Mouse (Mus musculus) hindbrain, embryonic 15.5 days (tissue): ENCODE data around the gene Cd177. TPM values are rescaled to one million over a fixed set of nuclear protein-coding genes. Genes with fewer than 3 reads are reported as not detected.
A peak's percentile ranks its signal among the peaks of the same experiment; 100 is the strongest.
"Not testable (repeated sequence)": the region's sequence is repeated elsewhere in the genome, so short reads cannot be mapped to it uniquely, and the experiment has no call there.

Source experiments
- ATAC-seq: fragments of 200-750 bp; cut with Nextera tagmentation; 2 replicates; pipeline ENCODE4 v1.8.0; 2017; ENCODE audit warnings: low read depth, moderate number of reproducible peaks, moderate TSS enrichment; ENCODE audit not compliant: low FRiP score
- H3K27ac ChIP-seq: fragments of 300-500 bp; sonication (generic); replicated peaks from 2 replicates; pipeline ENCODE4 v1.5.1; 2015; ENCODE audit warnings: mild to moderate bottlenecking, inconsistent platforms
- H3K27me3 ChIP-seq: fragments of 300-500 bp; sonication (generic); 2 replicates; pipeline ENCODE4 v1.6.1; 2015; ENCODE audit warnings: control low read depth, inconsistent platforms
- H3K36me3 ChIP-seq: fragments of 300-500 bp; sonication (generic); 2 replicates; pipeline ENCODE4 v1.6.1; 2015; ENCODE audit warnings: control low read depth, inconsistent platforms
- H3K4me1 ChIP-seq: fragments of 300-500 bp; sonication (generic); replicated peaks from 2 replicates; pipeline ENCODE4 v1.6.1; 2015; ENCODE audit warnings: control low read depth, inconsistent platforms
- H3K4me2 ChIP-seq: fragments of 300-500 bp; sonication (generic); 2 replicates; pipeline ENCODE4 v1.6.1; 2015; ENCODE audit warnings: moderate library complexity, mild to moderate bottlenecking, inconsistent platforms
- H3K4me3 ChIP-seq: fragments of 300-500 bp; sonication (generic); 2 replicates; pipeline ENCODE4 v1.5.1; 2015; ENCODE audit warnings: mild to moderate bottlenecking, inconsistent platforms
- H3K9ac ChIP-seq: fragments of 300-500 bp; sonication (generic); 2 replicates; pipeline ENCODE4 v1.6.1; 2015; ENCODE audit warnings: inconsistent platforms
- H3K9me3 ChIP-seq: fragments of 300-500 bp; sonication (generic); 2 replicates; pipeline ENCODE4 v1.6.1; 2016; ENCODE audit warnings: control low read depth, inconsistent platforms
- WGBS: fragments of 180-500 bp; shearing (Covaris S2); methylation state at CpG from one replicate; pipeline ENCODE4 v1.1.7; 2015; 5-methylcytosine and 5-hydroxymethylcytosine counted together
- polyA plus RNA-seq: library from polyadenylated mRNA; unstranded; fragments of >200 nt; fragmentation: Nextera tagmentation; extraction: Ambion mirVana; gene quantifications from 2 replicates; pipeline ENCODE4 v1.2.1, GENCODE M21; 2015

Gene Cd177
- polyA plus RNA-seq, 1 experiment from 2014 or later: 0.49 TPM

DNA sequence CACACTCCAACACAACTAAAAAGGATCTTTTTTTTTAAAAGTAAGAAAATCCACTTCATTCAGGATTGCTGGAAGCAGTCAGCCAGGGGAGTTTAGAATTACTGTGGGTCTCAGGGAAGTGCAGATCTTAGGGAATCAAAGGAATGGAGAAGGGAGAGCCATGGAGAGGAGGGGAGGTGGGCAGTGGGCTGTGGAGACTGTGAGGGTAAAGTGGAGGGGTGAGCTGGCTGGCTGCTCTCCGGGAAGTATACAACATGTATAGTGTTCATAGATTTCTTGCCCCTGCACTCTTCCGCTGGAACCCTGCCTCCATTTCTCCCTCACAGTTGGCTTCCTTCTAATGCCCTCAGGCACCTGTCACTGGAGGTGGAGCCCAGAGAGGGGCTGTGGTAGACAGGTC, 8.5 kb downstream of the Cd177 start:
- ATAC-seq: no peak
- H3K36me3 ChIP-seq: no peaks in the 10 kb centered on the region
- 87% methylated on average over 2 of the region's 2 CpGs for WGBS
- H3K9ac ChIP-seq: no peak overlapping the region
- H3K4me2 ChIP-seq: no peak overlapping the region
- no peaks in the 10 kb centered on the region for H3K27me3 ChIP-seq
- no peak overlapping the region for H3K27ac ChIP-seq
- H3K4me3 ChIP-seq: no peak overlapping the region
- H3K4me1 ChIP-seq: peaks cover 11% of the 10 kb centered on the region; the same call in 1 of the 2 replicates
- H3K9me3 ChIP-seq: no peaks in the 10 kb centered on the region

DNA sequence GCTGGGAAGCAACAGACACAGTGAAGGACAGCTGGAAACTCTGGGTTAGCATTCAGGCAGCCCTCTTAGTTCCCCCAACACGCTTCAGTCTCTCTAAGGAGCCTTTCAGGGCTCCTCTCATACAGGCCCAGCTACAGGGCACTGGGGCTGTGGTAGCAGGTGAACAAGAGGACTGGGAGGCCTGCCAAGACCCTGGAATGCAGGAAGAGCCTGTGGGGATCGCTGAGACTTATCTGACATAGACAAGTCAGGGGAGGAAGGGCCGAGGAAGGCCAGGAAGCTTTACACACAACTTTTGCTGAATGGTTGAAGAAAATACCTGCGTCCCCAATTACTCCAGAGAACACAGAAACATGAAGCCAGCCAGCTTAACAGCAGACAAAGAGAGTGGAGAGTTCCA, 9.4 kb downstream of the Cd177 start:
- 51% methylated on average over 4 of the region's 4 CpGs for WGBS
- H3K27ac ChIP-seq: no peak overlapping the region
- H3K4me2 ChIP-seq: no peak overlapping the region
- H3K36me3 ChIP-seq: no peaks in the 10 kb centered on the region
- no peak overlapping the region for H3K4me3 ChIP-seq
- peaks cover 11% of the 10 kb centered on the region; the same call in 1 of the 2 replicates for H3K4me1 ChIP-seq
- peak; percentile 34; the same call in 1 of the 2 replicates for ATAC-seq
- no peaks in the 10 kb centered on the region for H3K9me3 ChIP-seq
- no peaks in the 10 kb centered on the region for H3K27me3 ChIP-seq
- no peak overlapping the region for H3K9ac ChIP-seq

DNA sequence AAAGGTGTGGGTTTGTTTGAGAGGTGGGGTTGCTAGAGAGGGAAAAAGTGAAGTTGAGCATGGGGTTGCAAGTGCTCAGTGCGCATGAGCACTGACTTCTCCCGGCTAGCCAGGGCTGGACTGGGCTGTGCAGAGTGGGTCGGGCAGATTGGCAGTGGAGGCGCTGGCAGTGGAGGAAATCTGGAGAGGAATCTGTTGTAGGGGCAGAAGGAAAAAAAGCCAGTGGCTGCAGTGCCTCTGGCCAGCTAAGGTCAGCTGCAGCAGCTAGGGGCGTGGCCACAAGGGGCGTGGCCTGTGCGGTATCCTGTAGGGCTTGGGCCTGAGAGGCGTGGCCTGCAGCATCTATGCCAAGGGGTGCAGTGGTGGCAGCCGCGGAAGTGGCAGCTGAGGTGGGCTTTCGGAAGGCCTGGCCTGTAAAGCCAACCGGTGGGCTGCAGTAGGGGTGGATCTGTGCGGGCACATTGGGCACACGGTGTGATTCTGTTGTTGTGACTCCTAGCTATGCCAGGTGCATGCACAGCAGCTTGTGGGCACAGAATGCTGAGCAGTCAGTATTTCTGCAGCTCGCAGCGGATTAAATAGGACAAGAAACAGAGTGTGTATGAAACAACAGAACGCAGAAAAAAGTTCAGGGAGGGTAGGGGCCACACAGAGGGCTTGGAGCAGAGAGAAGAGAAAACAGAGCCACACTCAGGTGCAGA, 24.0 kb downstream of the Cd177 start:
- H3K4me1 ChIP-seq: peaks cover 9% of the 10 kb centered on the region
- H3K9ac ChIP-seq: peak overlapping the region; percentile 19; the same call in 1 of the 2 replicates
- peak overlapping the region; percentile 54 for H3K4me2 ChIP-seq
- ATAC-seq: peak; percentile 86
- H3K27me3 ChIP-seq: no peaks in the 10 kb centered on the region
- no peaks in the 10 kb centered on the region for H3K36me3 ChIP-seq
- H3K27ac ChIP-seq: peak overlapping the region; percentile 42
- H3K9me3 ChIP-seq: no peaks in the 10 kb centered on the region
- WGBS: 19% methylated on average over 17 of the region's 17 CpGs
- peak overlapping the region; percentile 33 for H3K4me3 ChIP-seq

DNA sequence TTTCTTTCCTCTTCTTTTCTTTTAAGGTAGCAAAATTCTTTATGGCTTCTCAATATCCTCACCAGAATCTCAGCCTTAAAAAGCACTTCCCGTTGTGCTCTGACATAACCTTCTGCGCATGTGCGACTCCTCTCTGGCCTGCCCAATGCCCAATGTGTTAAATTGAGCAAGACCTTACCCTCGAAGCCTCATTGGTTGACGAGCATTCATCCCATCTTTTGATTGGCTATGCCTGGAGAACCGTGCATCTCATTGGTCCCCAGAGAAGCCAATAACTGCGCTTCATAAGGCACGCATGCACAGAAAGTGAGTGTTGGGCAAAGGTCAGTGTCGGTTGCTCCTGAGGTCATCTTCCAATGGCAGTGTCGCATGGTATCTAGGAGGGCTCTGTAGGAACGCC, 33.3 kb downstream of the Cd177 start, which contains the start of gene Gm4763:
Gm4763 (minus strand) TSS at position 101 of the 400 bp plus-strand sequence.
- not testable (repeated sequence) for H3K4me2 ChIP-seq, H3K36me3 ChIP-seq, ATAC-seq, H3K27me3 ChIP-seq, H3K4me1 ChIP-seq, H3K9me3 ChIP-seq, H3K4me3 ChIP-seq, H3K27ac ChIP-seq, H3K9ac ChIP-seq
- 91% methylated on average over 11 of the region's 11 CpGs for WGBS

DNA sequence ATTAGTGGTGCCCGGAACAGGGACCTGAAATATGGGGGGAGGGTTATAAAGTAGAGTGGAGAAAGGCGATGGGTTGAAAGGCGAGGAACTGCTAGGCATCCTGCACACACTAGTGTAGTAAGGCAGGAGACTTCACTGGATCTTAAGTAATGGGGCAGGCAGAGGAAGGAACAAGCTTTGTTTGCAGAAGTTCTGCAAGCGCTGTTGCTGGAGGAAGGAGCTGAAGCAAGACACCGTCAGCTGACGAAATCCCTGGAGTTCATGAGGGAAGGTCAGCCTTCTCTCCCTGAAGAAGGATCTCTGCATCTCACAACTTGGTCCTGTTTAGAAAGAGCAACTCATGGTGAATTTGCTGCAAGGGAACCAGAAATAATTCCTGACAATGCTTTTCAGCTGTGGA, 45.1 kb downstream of the Cd177 start:
- ATAC-seq: no peak

DNA sequence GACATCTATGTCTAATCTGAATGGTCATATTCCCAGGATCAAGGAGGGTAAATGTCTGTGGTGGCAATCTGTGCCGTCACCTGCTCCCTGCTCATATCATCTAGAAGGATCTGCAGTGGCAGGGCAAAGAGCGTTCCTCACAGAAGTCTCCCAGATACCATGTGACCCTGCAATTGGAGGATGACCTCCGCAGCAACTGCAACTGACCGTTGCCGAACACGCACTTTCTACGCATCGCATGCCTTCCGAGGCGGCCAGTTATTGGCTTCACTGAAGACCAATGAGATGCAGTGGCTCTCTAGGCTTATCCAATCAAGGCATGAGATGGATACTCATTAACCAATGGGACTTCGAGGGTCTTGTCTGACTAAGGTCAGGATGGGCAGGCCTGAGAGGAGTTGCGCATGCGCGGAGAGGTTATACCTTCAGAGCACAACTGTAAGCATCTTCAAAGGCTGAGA, 51.2 kb downstream of the Cd177 start, which contains the start of gene BC049730:
BC049730 (plus strand) TSS at position 411 of the 461 bp plus-strand sequence.
- 95% methylated on average over 14 of the region's 14 CpGs for WGBS
- H3K4me2 ChIP-seq: no peak within 1 kb of the TSS
- ATAC-seq: no peak

More for the DNA sequence above, 45.1 kb downstream of the Cd177 start:
- 81% methylated on average over 6 of the region's 6 CpGs for WGBS
- H3K4me1 ChIP-seq: no peaks in the 10 kb centered on the region
- no peak overlapping the region for H3K4me2 ChIP-seq
- H3K9me3 ChIP-seq: no peaks in the 10 kb centered on the region
- no peak overlapping the region for H3K27ac ChIP-seq
- H3K36me3 ChIP-seq: no peaks in the 10 kb centered on the region
- H3K9ac ChIP-seq: no peak overlapping the region
- no peaks in the 10 kb centered on the region for H3K27me3 ChIP-seq
- H3K4me3 ChIP-seq: no peak overlapping the region

DNA sequence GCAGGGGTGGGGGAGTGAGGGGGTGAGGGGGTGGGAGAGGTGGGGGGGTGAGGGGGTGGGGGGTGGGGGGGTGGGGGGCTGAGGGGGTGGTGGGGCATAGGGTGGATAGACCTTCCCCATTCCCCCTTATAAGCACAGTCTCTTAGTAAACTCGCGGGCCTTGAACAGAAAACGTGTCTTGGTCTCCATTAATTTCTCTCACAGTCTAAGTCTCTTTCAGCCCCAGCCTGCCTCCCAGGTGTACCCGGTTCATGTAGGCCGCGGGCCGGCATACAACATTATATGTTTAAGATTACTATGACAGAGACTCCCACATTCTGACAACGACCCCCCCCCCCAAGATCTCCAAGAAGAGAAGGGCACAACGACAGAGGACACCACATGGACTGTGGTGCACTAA, 57.3 kb downstream of the Cd177 start:
- H3K9ac ChIP-seq, H3K9me3 ChIP-seq, H3K4me1 ChIP-seq, H3K27me3 ChIP-seq, H3K27ac ChIP-seq, H3K4me2 ChIP-seq, ATAC-seq, H3K36me3 ChIP-seq, H3K4me3 ChIP-seq: not testable (repeated sequence)
- 80% methylated on average over 9 of the region's 9 CpGs for WGBS

More for the DNA sequence above, 51.2 kb downstream of the Cd177 start, which contains the start of gene BC049730:
- Histone ChIP-seq H3K9me3 (no peaks in the 10 kb centered on the region), H3K4me1 (no peaks in the 10 kb centered on the region), H3K4me3 (no peak within 1 kb of the TSS), H3K9ac (no peak within 1 kb of the TSS), H3K27me3 (no peaks in the 10 kb centered on the region), H3K27ac (no peak within 1 kb of the TSS), H3K36me3 (no peaks in the 10 kb centered on the region)

DNA sequence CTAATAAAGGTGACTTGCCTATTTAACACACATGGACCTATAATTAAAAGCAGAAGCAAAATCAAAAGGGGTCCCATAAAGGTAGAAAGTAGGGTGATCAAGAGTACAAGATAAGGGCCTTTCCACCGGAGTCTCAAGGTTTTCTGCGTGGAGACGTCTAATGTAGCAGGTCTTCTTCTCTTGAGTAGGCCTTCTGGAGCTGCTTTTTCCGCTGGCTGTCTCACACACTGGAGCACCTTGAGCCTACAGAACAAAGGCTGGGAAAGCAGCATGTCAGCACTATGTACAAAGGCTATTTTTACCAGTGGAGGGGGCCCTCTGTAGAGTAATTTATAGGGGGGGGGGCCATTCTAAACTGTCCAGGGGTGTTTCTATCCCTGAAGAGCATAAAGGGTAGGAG, 62.2 kb downstream of the Cd177 start:
- 96% methylated on average over 4 of the region's 4 CpGs for WGBS
- not testable (repeated sequence) for ATAC-seq, H3K9me3 ChIP-seq, H3K27ac ChIP-seq, H3K4me2 ChIP-seq, H3K4me1 ChIP-seq, H3K36me3 ChIP-seq, H3K9ac ChIP-seq, H3K4me3 ChIP-seq, H3K27me3 ChIP-seq

Other genes with a start within 250 kb of the Cd177 start
- gene AC161166.1, start 247.9 kb downstream of the Cd177 start, polyA plus RNA-seq: 1.00 and 1.5 TPM in 2 replicates
- gene Irgq, start 229.6 kb downstream of the Cd177 start, polyA plus RNA-seq: 28.5 and 28.7 TPM in 2 replicates
- 0.25 TPM in 1 of 2 replicates, not detected in the other for gene Pinlyp, start 214.2 kb downstream of the Cd177 start, polyA plus RNA-seq
- gene Xrcc1, start 214.0 kb downstream of the Cd177 start, polyA plus RNA-seq: 66.2 and 72.1 TPM in 2 replicates
- gene Ethe1, start 172.8 kb downstream of the Cd177 start, polyA plus RNA-seq: 27.4 and 27.5 TPM in 2 replicates
- 14.8 and 19.7 TPM in 2 replicates for gene Zfp575, start 172.7 kb downstream of the Cd177 start, polyA plus RNA-seq
- not detected in 2 replicates for gene Phldb3, start 149.5 kb downstream of the Cd177 start, polyA plus RNA-seq
- gene Lypd3, start 123.8 kb downstream of the Cd177 start, polyA plus RNA-seq: 0.41 and 0.73 TPM in 2 replicates
- gene Tex101, start 83.6 kb downstream of the Cd177 start, polyA plus RNA-seq: not detected in 2 replicates
- gene BC049730, start 51.1 kb downstream of the Cd177 start, polyA plus RNA-seq: not detected in 2 replicates
- not detected in 2 replicates for gene Gm4763, start 33.4 kb downstream of the Cd177 start, polyA plus RNA-seq
- 0.21 and 0.48 TPM in 2 replicates for gene Ceacam10, start 16.9 kb upstream of the Cd177 start, polyA plus RNA-seq
- gene Gm9844, start 101.9 kb upstream of the Cd177 start, polyA plus RNA-seq: 29.3 and 43.6 TPM in 2 replicates
- not detected in 2 replicates for gene Lypd4, start 109.6 kb upstream of the Cd177 start, polyA plus RNA-seq
- gene Dmrtc2, start 109.7 kb upstream of the Cd177 start, polyA plus RNA-seq: 0.20 and 0.30 TPM in 2 replicates
- gene Rps19, start 124.1 kb upstream of the Cd177 start, polyA plus RNA-seq: 1,106 and 1,236 TPM in 2 replicates
- 0.17 and 0.46 TPM in 2 replicates for gene Cd79a, start 137.1 kb upstream of the Cd177 start, polyA plus RNA-seq
- 64.6 and 73.5 TPM in 2 replicates for gene Arhgef1, start 142.6 kb upstream of the Cd177 start, polyA plus RNA-seq
- 5.2 and 5.4 TPM in 2 replicates for gene Gm4881, start 184.2 kb upstream of the Cd177 start, polyA plus RNA-seq
- gene Rabac1, start 212.4 kb upstream of the Cd177 start, polyA plus RNA-seq: 302 and 308 TPM in 2 replicates
- 487 and 576 TPM in 2 replicates for gene Atp1a3, start 245.6 kb upstream of the Cd177 start, polyA plus RNA-seq